Mouse (Mus musculus): ENCODE measurements at regions not wholly inside any gene's neighbourhood (a gene's known extent, or its start where the extent isn't known, plus 50 kb on each side); places are given as distances from the start of the nearest gene placed in this dataset.

- no peak overlapping the region for H3K4me3 ChIP-seq (ENCODE audit: low read depth, low read length)
- no peaks in the 10 kb centered on the region for H3K27me3 ChIP-seq (ENCODE audit: insufficient read depth, low read length)
- 75% methylated on average over 5 of the region's 5 CpGs for WGBS (ENCODE audit: insufficient replicate concordance)
- no peak for DNase-seq
- no peaks in the 10 kb centered on the region for H3K9me3 ChIP-seq (ENCODE audit: low read length)
- ATAC-seq: no peak
- H3K27ac ChIP-seq (ENCODE audit: low read depth): no peak overlapping the region
- H3K4me1 ChIP-seq (ENCODE audit: insufficient read depth): peaks cover 9% of the 10 kb centered on the region; the same call in 1 of the 2 replicates
- H3K9ac ChIP-seq (replicated peaks): no peak overlapping the region
- H3K4me2 ChIP-seq (ENCODE audit: low read depth, low read length): no peak overlapping the region
- TF ChIP-seq CTCF (IDR thresholded peaks at IDR 0.05; ENCODE audit: low read depth) (no peak), EP300 (IDR thresholded peaks at IDR 0.05; ENCODE audit: low read depth) (no peak)
- no peaks in the 10 kb centered on the region for H3K36me3 ChIP-seq (replicated peaks; ENCODE audit: insufficient read depth, low read length)
These were observed 169.2 kb upstream of the Ctnnb1 start for GRCm38 (mm10) chr9:120759771-120760170.

- H3K4me3 ChIP-seq (ENCODE audit: low read depth, low read length): no peak overlapping the region
- no peaks in the 10 kb centered on the region for H3K36me3 ChIP-seq (replicated peaks; ENCODE audit: insufficient read depth, low read length)
- H3K27ac ChIP-seq (ENCODE audit: low read depth): no peak overlapping the region
- H3K4me1 ChIP-seq (ENCODE audit: insufficient read depth): peaks cover 11% of the 10 kb centered on the region; the same call in 1 of the 2 replicates
- H3K9me3 ChIP-seq (ENCODE audit: low read length): no peaks in the 10 kb centered on the region
- ATAC-seq: no peak
- no peak for DNase-seq
- no peaks in the 10 kb centered on the region for H3K27me3 ChIP-seq (ENCODE audit: insufficient read depth, low read length)
- H3K4me2 ChIP-seq (ENCODE audit: low read depth, low read length): no peak overlapping the region
- no peak overlapping the region for H3K9ac ChIP-seq (replicated peaks)
- WGBS (ENCODE audit: insufficient replicate concordance): 81% methylated on average over 2 of the region's 2 CpGs
- no peak for TF ChIP-seq EP300 (IDR thresholded peaks at IDR 0.05; ENCODE audit: low read depth)
These were observed 165.2 kb upstream of the Ctnnb1 start for GRCm38 (mm10) chr9:120763802-120764201.

- no peak for DNase-seq
- Histone ChIP-seq H3K9ac (replicated peaks) (no peak overlapping the region), H3K9me3 (ENCODE audit: low read length) (no peaks in the 10 kb centered on the region), H3K4me3 (ENCODE audit: low read depth, low read length) (no peak overlapping the region), H3K27me3 (ENCODE audit: insufficient read depth, low read length) (no peaks in the 10 kb centered on the region), H3K27ac (ENCODE audit: low read depth) (no peak overlapping the region), H3K4me2 (ENCODE audit: low read depth, low read length) (no peak overlapping the region), H3K4me1 (ENCODE audit: insufficient read depth) (peaks cover 11% of the 10 kb centered on the region; the same call in 1 of the 2 replicates), H3K36me3 (replicated peaks; ENCODE audit: insufficient read depth, low read length) (no peaks in the 10 kb centered on the region)
- WGBS (ENCODE audit: insufficient replicate concordance): 53% methylated on average over 9 of the region's 9 CpGs
- no peak for ATAC-seq
- TF ChIP-seq CTCF (IDR thresholded peaks at IDR 0.05; ENCODE audit: low read depth) (no peak), EP300 (IDR thresholded peaks at IDR 0.05; ENCODE audit: low read depth) (no peak)
These were observed 164.4 kb upstream of the Ctnnb1 start for GRCm38 (mm10) chr9:120764663-120765062.

GRCm38 (mm10) chr9:120765292-120765691 is 163.7 kb upstream of the Ctnnb1 start:
- TF ChIP-seq EP300 (IDR thresholded peaks at IDR 0.05; ENCODE audit: low read depth) (no peak), CTCF (IDR thresholded peaks at IDR 0.05; ENCODE audit: low read depth) (no peak)
- peaks cover 11% of the 10 kb centered on the region; the same call in 1 of the 2 replicates for H3K4me1 ChIP-seq (ENCODE audit: insufficient read depth)
- no peaks in the 10 kb centered on the region for H3K36me3 ChIP-seq (replicated peaks; ENCODE audit: insufficient read depth, low read length)
- ATAC-seq (no peak), DNase-seq (no peak)
- WGBS (ENCODE audit: insufficient replicate concordance): 77% methylated on average over 4 of the region's 4 CpGs
- no peaks in the 10 kb centered on the region for H3K27me3 ChIP-seq (ENCODE audit: insufficient read depth, low read length)
- H3K27ac ChIP-seq (ENCODE audit: low read depth): no peak overlapping the region
- H3K4me3 ChIP-seq (ENCODE audit: low read depth, low read length): no peak overlapping the region
- no peak overlapping the region for H3K4me2 ChIP-seq (ENCODE audit: low read depth, low read length)
- H3K9ac ChIP-seq (replicated peaks): no peak overlapping the region
- no peaks in the 10 kb centered on the region for H3K9me3 ChIP-seq (ENCODE audit: low read length)

GRCm38 (mm10) chr9:120766881-120767280 is 162.1 kb upstream of the Ctnnb1 start:
- WGBS (ENCODE audit: insufficient replicate concordance): 77% methylated on average over 2 of the region's 2 CpGs
- H3K27me3 ChIP-seq (ENCODE audit: insufficient read depth, low read length): no peaks in the 10 kb centered on the region
- no peaks in the 10 kb centered on the region for H3K9me3 ChIP-seq (ENCODE audit: low read length)
- H3K27ac ChIP-seq (ENCODE audit: low read depth): no peak overlapping the region
- H3K9ac ChIP-seq (replicated peaks): no peak overlapping the region
- no peak overlapping the region for H3K4me2 ChIP-seq (ENCODE audit: low read depth, low read length)
- no peak for DNase-seq
- no peak for TF ChIP-seq CTCF (IDR thresholded peaks at IDR 0.05; ENCODE audit: low read depth)
- no peak for TF ChIP-seq EP300 (IDR thresholded peaks at IDR 0.05; ENCODE audit: low read depth)
- H3K4me1 ChIP-seq (ENCODE audit: insufficient read depth): peaks cover 15% of the 10 kb centered on the region
- no peak overlapping the region for H3K4me3 ChIP-seq (ENCODE audit: low read depth, low read length)
- no peak for ATAC-seq
- H3K36me3 ChIP-seq (replicated peaks; ENCODE audit: insufficient read depth, low read length): no peaks in the 10 kb centered on the region

- H3K4me3 ChIP-seq (ENCODE audit: low read depth, low read length): no peak overlapping the region
- no peaks in the 10 kb centered on the region for H3K9me3 ChIP-seq (ENCODE audit: low read length)
- H3K4me2 ChIP-seq (ENCODE audit: low read depth, low read length): no peak overlapping the region
- H3K36me3 ChIP-seq (replicated peaks; ENCODE audit: insufficient read depth, low read length): no peaks in the 10 kb centered on the region
- no peak for TF ChIP-seq EP300 (IDR thresholded peaks at IDR 0.05; ENCODE audit: low read depth)
- no peak for TF ChIP-seq CTCF (IDR thresholded peaks at IDR 0.05; ENCODE audit: low read depth)
- DNase-seq: no peak
- H3K9ac ChIP-seq (replicated peaks): no peak overlapping the region
- peaks cover 20% of the 10 kb centered on the region for H3K4me1 ChIP-seq (ENCODE audit: insufficient read depth)
- H3K27ac ChIP-seq (ENCODE audit: low read depth): no peak overlapping the region
- no peak for ATAC-seq
- WGBS (ENCODE audit: insufficient replicate concordance): 78% methylated on average over 4 of the region's 4 CpGs
- no peaks in the 10 kb centered on the region for H3K27me3 ChIP-seq (ENCODE audit: insufficient read depth, low read length)
These were observed 161.6 kb upstream of the Ctnnb1 start for GRCm38 (mm10) chr9:120767396-120767795.

GRCm38 (mm10) chr9:120769056-120769455 is 160.0 kb upstream of the Ctnnb1 start:
- no peak for ATAC-seq
- Histone ChIP-seq H3K9ac (replicated peaks) (no peak overlapping the region), H3K27ac (ENCODE audit: low read depth) (no peak overlapping the region), H3K9me3 (ENCODE audit: low read length) (no peaks in the 10 kb centered on the region), H3K36me3 (replicated peaks; ENCODE audit: insufficient read depth, low read length) (no peaks in the 10 kb centered on the region), H3K4me2 (ENCODE audit: low read depth, low read length) (no peak overlapping the region), H3K4me3 (ENCODE audit: low read depth, low read length) (no peak overlapping the region), H3K4me1 (ENCODE audit: insufficient read depth) (peaks cover 22% of the 10 kb centered on the region), H3K27me3 (ENCODE audit: insufficient read depth, low read length) (no peaks in the 10 kb centered on the region)
- no peak for DNase-seq
- WGBS (ENCODE audit: insufficient replicate concordance): 82% methylated on average over 8 of the region's 8 CpGs
- TF ChIP-seq CTCF (IDR thresholded peaks at IDR 0.05; ENCODE audit: low read depth): no peak
- no peak for TF ChIP-seq EP300 (IDR thresholded peaks at IDR 0.05; ENCODE audit: low read depth)

Measured in liver, postnatal 0 days (tissue).